Mouse (Mus musculus): ENCODE results near the gene Pced1b.

Pced1b gene

GRCm38 (mm10) chr15:97257206-97257775, 10.4 kb downstream of the Pced1b start:
- no peak for DNase-seq (ENCODE audit: low spot score in 2 of 2)

GRCm38 (mm10) chr15:97258483-97259230, 11.8 kb downstream of the Pced1b start:
- no peak for DNase-seq (ENCODE audit: low spot score in 2 of 2)

GRCm38 (mm10) chr15:97259300-97259699, 12.4 kb downstream of the Pced1b start:
- peak; percentile 74 to 82 for DNase-seq (ENCODE audit: low spot score in 2 of 2)

- no peak for DNase-seq (ENCODE audit: low spot score in 2 of 2)
Measured at GRCm38 (mm10) chr15:97259968-97260597, 13.2 kb downstream of the Pced1b start.

- DNase-seq (ENCODE audit: low spot score in 2 of 2) = no peak
Measured at GRCm38 (mm10) chr15:97262251-97262650, 15.3 kb downstream of the Pced1b start.

- DNase-seq (ENCODE audit: low spot score in 2 of 2) = peak; percentile 52 to 61
Measured at GRCm38 (mm10) chr15:97266236-97266845, 19.4 kb downstream of the Pced1b start.

- no peak for DNase-seq (ENCODE audit: low spot score in 2 of 2)
Measured at GRCm38 (mm10) chr15:97267094-97267695, 20.3 kb downstream of the Pced1b start.

- no peak for DNase-seq (ENCODE audit: low spot score in 2 of 2)
Measured at GRCm38 (mm10) chr15:97271985-97272697, 25.2 kb downstream of the Pced1b start.

- no peak for DNase-seq (ENCODE audit: low spot score in 2 of 2)
Measured at GRCm38 (mm10) chr15:97272831-97273230, 25.9 kb downstream of the Pced1b start.

- no peak for DNase-seq (ENCODE audit: low spot score in 2 of 2)
Measured at GRCm38 (mm10) chr15:97275626-97276395, 28.9 kb downstream of the Pced1b start.

- DNase-seq (ENCODE audit: low spot score in 2 of 2) = no peak
Measured at GRCm38 (mm10) chr15:97276660-97277153, 29.8 kb downstream of the Pced1b start.

GRCm38 (mm10) chr15:97277328-97277727, 30.4 kb downstream of the Pced1b start:
- peak; percentile 64 to 68 for DNase-seq (ENCODE audit: low spot score in 2 of 2)

GRCm38 (mm10) chr15:97278340-97278948, 31.5 kb downstream of the Pced1b start:
- no peak for DNase-seq (ENCODE audit: low spot score in 2 of 2)

- DNase-seq (ENCODE audit: low spot score in 2 of 2) = no peak
Measured at GRCm38 (mm10) chr15:97280131-97280530, 33.2 kb downstream of the Pced1b start.

GRCm38 (mm10) chr15:97280776-97281175, 33.9 kb downstream of the Pced1b start:
- DNase-seq (ENCODE audit: low spot score in 2 of 2) = no peak

GRCm38 (mm10) chr15:97281712-97282571, 35.0 kb downstream of the Pced1b start:
- DNase-seq (ENCODE audit: low spot score in 2 of 2) = no peak

GRCm38 (mm10) chr15:97282572-97282881, 35.6 kb downstream of the Pced1b start:
- DNase-seq (ENCODE audit: low spot score in 2 of 2) = no peak

- no peak for DNase-seq (ENCODE audit: low spot score in 2 of 2)
Measured at GRCm38 (mm10) chr15:97284201-97284600, 37.3 kb downstream of the Pced1b start.

- no peak for DNase-seq (ENCODE audit: low spot score in 2 of 2)
Measured at GRCm38 (mm10) chr15:97285665-97286212, 38.8 kb downstream of the Pced1b start.

Data from spleen, postnatal 36 days (tissue).